Mouse (Mus musculus) embryonic facial prominence, embryonic 12.5 days (tissue): Measurements from ENCODE around the gene Taf15. TPM values are rescaled to one million over a fixed set of nuclear protein-coding genes. Genes with fewer than 3 reads are reported as not detected.
"Not testable (repeated sequence)": the region's sequence is repeated elsewhere in the genome, so short reads cannot be mapped to it uniquely, and the experiment has no call there.

Source experiments
- ATAC-seq: fragments of 200-750 bp; cut with Nextera tagmentation; 2 replicates; pipeline ENCODE4 v1.8.0; 2017; ENCODE audit not compliant: insufficient number of reproducible peaks, insufficient read depth, low FRiP score, low TSS enrichment
- H3K27ac ChIP-seq: fragments of 300-500 bp; sonication (generic); 2 replicates; pipeline ENCODE4 v1.5.1; 2016; ENCODE audit warnings: mild to moderate bottlenecking
- H3K27me3 ChIP-seq: fragments of 300-500 bp; sonication (generic); 2 replicates; pipeline ENCODE4 v1.6.1; 2016; ENCODE audit warnings: mild to moderate bottlenecking, moderate library complexity
- H3K36me3 ChIP-seq: fragments of 300-500 bp; sonication (generic); 2 replicates; pipeline ENCODE4 v1.6.1; 2016; ENCODE audit warnings: mild to moderate bottlenecking
- H3K4me1 ChIP-seq: fragments of 300-500 bp; sonication (generic); 2 replicates; pipeline ENCODE4 v1.6.1; 2016
- H3K4me2 ChIP-seq: fragments of 300-500 bp; sonication (generic); replicated peaks from 2 replicates; pipeline ENCODE4 v1.6.1; 2016; ENCODE audit warnings: mild to moderate bottlenecking, moderate library complexity
- H3K4me3 ChIP-seq: fragments of 300-500 bp; sonication (generic); 2 replicates; pipeline ENCODE4 v1.5.1; 2016; ENCODE audit warnings: mild to moderate bottlenecking
- H3K9ac ChIP-seq: fragments of 300-500 bp; sonication (generic); 2 replicates; pipeline ENCODE4 v1.6.1; 2016; ENCODE audit warnings: mild to moderate bottlenecking, moderate library complexity
- H3K9me3 ChIP-seq: fragments of 300-500 bp; sonication (generic); 2 replicates; pipeline ENCODE4 v1.6.1; 2016; ENCODE audit warnings: mild to moderate bottlenecking, moderate library complexity
- WGBS: fragments of 180-500 bp; shearing (Covaris S2); methylation state at CpG from one replicate; pipeline ENCODE4 v1.1.7; 2016; 5-methylcytosine and 5-hydroxymethylcytosine counted together
- polyA plus RNA-seq: library from polyadenylated mRNA; unstranded; fragments of >200 nt; fragmentation: Nextera tagmentation; extraction: Ambion mirVana; gene quantifications from 2 replicates; pipeline ENCODE4 v1.2.1, GENCODE M21; 2016

Gene Taf15
- polyA plus RNA-seq, 1 experiment from 2014 or later = 14.5 TPM

DNA sequence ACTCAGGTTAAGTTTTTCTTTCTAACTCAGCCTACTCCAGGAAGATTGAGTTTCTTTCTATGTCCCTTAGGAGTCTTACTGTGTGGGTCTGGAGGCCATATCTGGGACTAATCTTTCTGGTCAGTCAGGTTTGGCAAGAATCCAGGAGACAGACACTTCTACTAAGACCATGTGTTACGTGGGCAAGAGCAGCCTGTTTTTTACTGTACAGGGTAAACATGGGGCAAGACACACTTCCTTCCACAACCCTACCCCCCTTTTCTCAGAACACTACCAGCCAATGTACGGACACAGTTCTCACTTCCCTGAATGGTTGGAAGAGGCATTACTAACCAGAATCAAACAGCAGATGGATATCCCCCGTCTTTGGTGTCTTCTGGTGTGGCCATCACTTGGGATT, 71.3 kb downstream of the Taf15 start:
- no peaks in the 10 kb centered on the region for H3K36me3 ChIP-seq
- WGBS = 60% methylated on average over 3 of the region's 3 CpGs
- H3K4me3 ChIP-seq = no peak overlapping the region
- H3K4me2 ChIP-seq = no peak overlapping the region
- H3K9ac ChIP-seq = no peak overlapping the region
- peaks cover 7% of the 10 kb centered on the region; the same call in 1 of the 2 replicates for H3K4me1 ChIP-seq
- no peaks in the 10 kb centered on the region for H3K9me3 ChIP-seq
- H3K27ac ChIP-seq = no peak overlapping the region
- no peak for ATAC-seq
- no peaks in the 10 kb centered on the region for H3K27me3 ChIP-seq

DNA sequence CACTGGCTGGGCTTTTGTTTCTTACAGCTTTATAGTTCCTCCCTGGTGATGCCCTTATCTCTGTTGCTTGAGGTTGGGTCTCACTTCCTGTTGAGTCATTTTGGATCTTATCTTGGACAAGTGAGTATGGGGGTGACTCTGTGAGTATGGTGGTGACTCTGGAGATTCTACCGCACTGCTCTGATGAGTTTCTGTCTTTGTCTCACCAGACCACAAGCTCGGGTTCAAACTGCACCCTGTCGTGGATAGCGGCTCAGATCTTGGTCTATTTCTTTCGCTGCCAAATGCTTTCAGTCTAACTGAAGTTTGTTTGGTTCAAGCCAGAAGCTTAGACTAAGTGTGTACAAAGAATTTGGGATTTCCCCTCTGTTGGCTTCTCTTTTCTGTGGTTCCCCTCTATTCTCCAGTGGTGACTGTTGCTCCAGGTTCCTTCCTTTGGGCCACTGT, 77.3 kb downstream of the Taf15 start:
- Histone ChIP-seq H3K36me3 (no peaks in the 10 kb centered on the region), H3K4me1 (no peaks in the 10 kb centered on the region), H3K4me2 (no peak overlapping the region), H3K27me3 (no peaks in the 10 kb centered on the region), H3K9ac (no peak overlapping the region), H3K9me3 (no peaks in the 10 kb centered on the region), H3K4me3 (no peak overlapping the region), H3K27ac (no peak overlapping the region)
- ATAC-seq = no peak
- 89% methylated on average over 5 of the region's 5 CpGs for WGBS

DNA sequence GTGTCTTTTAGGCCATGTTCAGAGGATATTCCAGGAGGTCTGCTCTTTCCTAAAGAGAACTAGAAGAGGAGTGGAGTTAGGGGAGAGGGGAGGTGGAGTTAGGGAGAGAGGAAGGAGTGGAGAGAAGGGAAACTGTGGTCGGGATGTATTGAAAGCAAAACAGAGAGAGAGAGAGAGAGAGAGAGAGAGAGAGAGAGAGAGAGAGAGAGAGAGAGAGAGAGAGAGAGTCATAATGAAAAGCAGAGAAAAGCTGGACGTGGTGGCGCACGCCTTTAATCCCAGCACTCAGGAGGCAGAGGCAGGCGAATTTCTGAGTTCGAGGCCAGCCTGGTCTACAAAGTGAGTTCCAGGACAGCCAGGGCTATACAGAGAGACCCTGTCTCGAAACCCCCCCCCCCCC, 78.2 kb downstream of the Taf15 start:
- 81% methylated on average over 7 of the region's 7 CpGs for WGBS
- not testable (repeated sequence) for ATAC-seq, H3K9me3 ChIP-seq, H3K9ac ChIP-seq, H3K27me3 ChIP-seq, H3K36me3 ChIP-seq, H3K4me1 ChIP-seq, H3K4me3 ChIP-seq, H3K27ac ChIP-seq, H3K4me2 ChIP-seq

DNA sequence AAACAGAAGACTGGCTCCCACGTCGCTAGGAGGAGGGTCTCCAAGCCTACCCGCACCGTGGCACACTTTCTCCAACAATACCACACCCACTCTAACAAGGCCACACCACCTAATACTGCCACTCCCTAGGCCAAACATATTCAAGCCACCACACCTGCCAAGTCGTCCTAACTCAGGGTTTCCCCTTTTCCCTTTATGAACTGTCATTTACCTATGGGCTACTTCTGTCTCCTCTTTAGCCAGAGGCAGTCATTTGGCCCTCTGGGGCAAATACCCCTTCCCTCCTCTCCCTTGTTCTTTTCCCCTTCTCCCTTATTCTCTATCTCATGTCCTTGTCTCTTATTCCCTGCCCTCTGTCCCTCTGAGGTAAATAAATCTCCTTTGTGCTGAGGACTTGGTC, 78.8 kb downstream of the Taf15 start:
- H3K4me3 ChIP-seq = no peak overlapping the region
- no peaks in the 10 kb centered on the region for H3K27me3 ChIP-seq
- no peak overlapping the region for H3K4me2 ChIP-seq
- H3K36me3 ChIP-seq = no peaks in the 10 kb centered on the region
- 85% methylated on average over 5 of the region's 5 CpGs for WGBS
- no peak overlapping the region for H3K9ac ChIP-seq
- H3K9me3 ChIP-seq = no peaks in the 10 kb centered on the region
- no peak overlapping the region for H3K27ac ChIP-seq
- no peaks in the 10 kb centered on the region for H3K4me1 ChIP-seq
- no peak for ATAC-seq

Other genes with a start within 250 kb of the Taf15 start
- 0.73 and 0.88 TPM in 2 replicates for gene Slfn14, start 186.4 kb upstream of the Taf15 start, polyA plus RNA-seq
- gene Ap2b1, start 174.1 kb upstream of the Taf15 start, polyA plus RNA-seq = 65.7 and 67.9 TPM in 2 replicates
- 14.9 and 15.5 TPM in 2 replicates for gene Pex12, start 170.5 kb upstream of the Taf15 start, polyA plus RNA-seq
- 6.3 and 6.9 TPM in 2 replicates for gene Rasl10b, start 63.9 kb upstream of the Taf15 start, polyA plus RNA-seq
- 0.06 and 0.09 TPM in 2 replicates for gene Gas2l2, start 43.6 kb upstream of the Taf15 start, polyA plus RNA-seq
- gene 1700020L24Rik, start 35.4 kb upstream of the Taf15 start, polyA plus RNA-seq = 0.45 and 0.60 TPM in 2 replicates
- gene Mmp28, start 10.0 kb upstream of the Taf15 start, polyA plus RNA-seq = 2.9 and 3.2 TPM in 2 replicates
- gene Heatr9, start 49.1 kb downstream of the Taf15 start, polyA plus RNA-seq = not detected in 2 replicates
- 0.79 TPM in 1 of 2 replicates, not detected in the other for gene Ccl5, start 57.4 kb downstream of the Taf15 start, polyA plus RNA-seq
- 0.61 and 1.3 TPM in 2 replicates for gene Ccl9, start 105.5 kb downstream of the Taf15 start, polyA plus RNA-seq
- gene Ccl6, start 120.0 kb downstream of the Taf15 start, polyA plus RNA-seq = 0.70 and 1.4 TPM in 2 replicates
- not detected in 2 replicates for gene Rpl9-ps1, start 172.5 kb downstream of the Taf15 start, polyA plus RNA-seq
- gene Ccl3, start 176.3 kb downstream of the Taf15 start, polyA plus RNA-seq = 0.51 and 0.93 TPM in 2 replicates
- 0.26 and 0.61 TPM in 2 replicates for gene Ccl4, start 189.5 kb downstream of the Taf15 start, polyA plus RNA-seq
- not detected in 2 replicates for gene Wfdc17, start 230.9 kb downstream of the Taf15 start, polyA plus RNA-seq
- not detected in 2 replicates for gene Wfdc18, start 235.9 kb downstream of the Taf15 start, polyA plus RNA-seq